Mouse (Mus musculus) brain, embryonic 14.5 days (tissue): ENCODE data around the gene Fggy.

Source experiments
- CTCF ChIP-seq: fragments of 200-500 bp; IDR thresholded peaks from 2 replicates; pipeline ENCODE4 v1.5.1; 2012; ENCODE audit warnings: inconsistent platforms, mild to moderate bottlenecking, moderate library complexity, borderline replicate concordance; ENCODE audit not compliant: insufficient read depth, insufficient read length; ENCODE audit errors: extremely low read depth
- POLR2A ChIP-seq: fragments of 200-500 bp; IDR thresholded peaks from 2 replicates; pipeline ENCODE4 v1.6.1; 2012; ENCODE audit warnings: mild to moderate bottlenecking, inconsistent platforms, borderline replicate concordance; ENCODE audit not compliant: poor library complexity, insufficient read depth, insufficient read length, severe bottlenecking; ENCODE audit errors: extremely low read depth

GRCm38 (mm10) chr4:95723615-95724014 is 166.3 kb downstream of the Fggy start:
- TF ChIP-seq POLR2A (no peak), CTCF (no peak)
